Comparison of ENCODE assay signal across 8 mouse cellular contexts in the genomic region with DNA sequence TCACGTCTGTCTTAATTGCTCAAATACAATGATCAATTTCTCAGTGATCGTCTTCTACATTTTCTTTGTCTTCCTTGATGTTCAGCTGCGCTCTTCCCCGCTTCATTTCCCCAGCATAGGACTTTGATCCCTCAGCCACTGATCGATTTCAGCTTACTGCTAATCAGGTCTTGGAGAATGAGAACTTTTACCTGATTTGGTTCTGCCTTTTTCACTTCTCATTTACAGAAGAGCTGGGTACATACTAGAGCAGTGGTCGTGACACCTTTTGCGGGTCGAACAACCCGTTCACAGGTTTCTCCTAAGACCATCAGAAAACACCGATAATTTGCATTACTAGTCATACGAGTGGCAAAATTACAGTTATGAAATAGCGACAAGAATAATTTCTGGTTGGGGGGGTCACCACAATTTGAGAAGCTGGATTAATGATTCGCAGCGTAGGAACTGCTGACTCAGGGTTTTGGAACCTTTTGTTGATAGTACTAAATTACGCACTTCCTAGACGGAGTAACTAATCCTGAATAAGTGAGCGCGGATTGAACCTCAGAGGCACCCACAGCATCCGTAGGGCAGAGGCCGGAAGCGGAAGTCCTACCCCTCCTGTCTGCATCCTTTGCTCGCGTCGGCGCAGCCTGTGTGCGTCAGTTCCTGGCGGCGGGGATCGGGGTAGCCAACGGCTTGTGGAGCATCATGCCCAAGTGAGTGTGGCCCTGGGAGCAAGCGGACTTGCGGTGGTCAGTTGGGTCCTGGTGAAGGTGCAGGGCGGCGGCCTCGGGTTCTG. TPM values are rescaled to one million over a fixed set of nuclear protein-coding genes. Genes with fewer than 3 reads are reported as not detected.
A peak's percentile ranks its signal among the peaks of the same experiment; 100 is the strongest.
DNase-seq lines count a peak whose midpoint lies in the region; ATAC-seq and TF ChIP-seq lines count a peak whose summit lies in the region.

No protein-coding gene starts in this region.

- ATAC-seq in forebrain, postnatal 0 days: peak; percentile 100
- ATAC-seq in lung, embryonic 15.5 days (ENCODE audit: borderline replicate concordance, extremely low read depth, low FRiP score, low TSS enrichment): peak; percentile 98

- H3K4me2 ChIP-seq in forebrain, postnatal 0 days (ENCODE audit: low read depth): peak overlapping the region; percentile 67
- H3K4me2 ChIP-seq in lung, embryonic 15.5 days: peak overlapping the region; percentile 65

- peak overlapping the region; percentile 77 to 94 for H3K4me3 ChIP-seq in MEL (ENCODE audit: control insufficient read depth in 1 of 2, insufficient read depth in 1 of 2, low read depth in 2 of 2, low read length in 2 of 2)
- H3K4me3 ChIP-seq in cerebellum, adult 2 months (replicated peaks; ENCODE audit: insufficient read depth, low read depth, low read length): peak overlapping the region; percentile 94
- H3K4me3 ChIP-seq in forebrain, postnatal 0 days (ENCODE audit: low read depth, low read length): peak overlapping the region; percentile 65
- H3K4me3 ChIP-seq in lung, embryonic 15.5 days: peak overlapping the region; percentile 67

- no peak for TF ChIP-seq CTCF in MEL (IDR thresholded peaks at IDR 0.05 in 2 of 3, conservative IDR thresholded peaks at IDR 0.05 in 1 of 3; ENCODE audit: control insufficient read depth in 1 of 3, insufficient read depth in 1 of 3, low read depth in 2 of 3, low read length in 3 of 3, poor library complexity in 1 of 3, severe bottlenecking in 1 of 3)
- no peak for TF ChIP-seq CTCF in cerebellum, adult 2 months (IDR thresholded peaks at IDR 0.05; ENCODE audit: borderline replicate concordance, insufficient read depth, low read depth, low read length)
- no peak; the same call in 1 of the 2 replicates for TF ChIP-seq CTCF in forebrain, postnatal 0 days (IDR thresholded peaks at IDR 0.05; ENCODE audit: low read depth)

- H3K9ac ChIP-seq in MEL (ENCODE audit: control insufficient read depth, low read depth, low read length, poor library complexity, severe bottlenecking): peak overlapping the region; percentile 82
- H3K9ac ChIP-seq in forebrain, postnatal 0 days: peak overlapping the region; percentile 65
- peak overlapping the region; percentile 82 for H3K9ac ChIP-seq in lung, embryonic 15.5 days

- WGBS in cerebellum, adult 2 months: 2% methylated on average over 35 of the region's 35 CpGs
- 3% methylated on average over 35 of the region's 35 CpGs for WGBS in forebrain, postnatal 0 days
- 2% methylated on average over 35 of the region's 35 CpGs for WGBS in lung, embryonic 15.5 days

- H3K36me3 ChIP-seq in MEL (ENCODE audit: control insufficient read depth in 1 of 2, insufficient read depth in 2 of 2, low read length in 2 of 2): peaks cover 3 to 9% of the 10 kb centered on the region in 2 experiments
- H3K36me3 ChIP-seq in forebrain, postnatal 0 days (ENCODE audit: insufficient read depth): peaks cover 23% of the 10 kb centered on the region
- peaks cover 26% of the 10 kb centered on the region for H3K36me3 ChIP-seq in lung, embryonic 15.5 days

- peaks cover 9% of the 10 kb centered on the region for H3K79me2 ChIP-seq in MEL (ENCODE audit: control insufficient read depth, insufficient read depth, low read length, poor library complexity)

- peak in 1 of 2 experiments; percentile 60; a peak in 1 of 4 replicates for TF ChIP-seq EP300 in MEL (IDR thresholded peaks at IDR 0.05; ENCODE audit: low read depth in 1 of 2, low read length in 2 of 2)

- no peak for TF ChIP-seq RAD21 in MEL (IDR thresholded peaks at IDR 0.05; ENCODE audit: low read depth, low read length)

- no peaks in the 10 kb centered on the region for H3K27me3 ChIP-seq in MEL (ENCODE audit: control insufficient read depth in 1 of 2, insufficient read depth in 2 of 2, low read length in 2 of 2)
- no peaks in the 10 kb centered on the region for H3K27me3 ChIP-seq in cerebellum, adult 2 months (ENCODE audit: control insufficient read depth, insufficient read depth, low read length)
- no peaks in the 10 kb centered on the region for H3K27me3 ChIP-seq in forebrain, postnatal 0 days (ENCODE audit: insufficient read depth, low read length)
- no peaks in the 10 kb centered on the region for H3K27me3 ChIP-seq in lung, embryonic 15.5 days

- H3K9me3 ChIP-seq in MEL (replicated peaks; ENCODE audit: insufficient read depth, low read length): no peaks in the 10 kb centered on the region
- no peaks in the 10 kb centered on the region for H3K9me3 ChIP-seq in forebrain, postnatal 0 days (ENCODE audit: low read length)
- no peaks in the 10 kb centered on the region for H3K9me3 ChIP-seq in lung, embryonic 15.5 days

- peak overlapping the region; percentile 26 for H3K27ac ChIP-seq in MEL (ENCODE audit: control insufficient read depth, low read depth, low read length)
- peak overlapping the region; percentile 60 for H3K27ac ChIP-seq in cerebellum, adult 2 months (ENCODE audit: insufficient read depth, low read length)
- H3K27ac ChIP-seq in forebrain, postnatal 0 days (ENCODE audit: low read depth, low read length): peak overlapping the region; percentile 46; the same call in 1 of the 2 replicates
- no peak overlapping the region for H3K27ac ChIP-seq in lung, embryonic 15.5 days

- H3K4me1 ChIP-seq in MEL (ENCODE audit: control insufficient read depth in 1 of 2, insufficient read depth in 2 of 2, low read length in 2 of 2): peaks cover 2 to 5% of the 10 kb centered on the region in 2 experiments
- peaks cover 5% of the 10 kb centered on the region; the same call in 1 of the 2 replicates for H3K4me1 ChIP-seq in cerebellum, adult 2 months (ENCODE audit: control insufficient read depth, insufficient read depth, low read length)
- H3K4me1 ChIP-seq in forebrain, postnatal 0 days (ENCODE audit: insufficient read depth): peaks cover 3% of the 10 kb centered on the region; the same call in 1 of the 2 replicates
- peaks cover 6% of the 10 kb centered on the region for H3K4me1 ChIP-seq in lung, embryonic 15.5 days

- peak; percentile 98 for DNase-seq in MEL (ENCODE audit: low read depth, low spot score)
- peak; percentile 98 for DNase-seq in cerebellum, adult 2 months
- DNase-seq in forebrain, postnatal 0 days: peak; percentile 97
- peak; percentile 95 for DNase-seq in heart, postnatal 4 days
- peak; percentile 96 to 97 for DNase-seq in layer of hippocampus, adult 8-10 months (ENCODE audit: low spot score in 2 of 2)
- peak; percentile 96 for DNase-seq in ovary, adult 18-20 months (ENCODE audit: low spot score)
- peak; percentile 96 for DNase-seq in thymus, postnatal 0 days (ENCODE audit: low spot score)

- peak; percentile 65 to 86; a peak in 3 of 4 replicates for TF ChIP-seq POLR2A in MEL (IDR thresholded peaks at IDR 0.05; ENCODE audit: control insufficient read depth in 1 of 2, insufficient read depth in 1 of 2, low read depth in 1 of 2, low read length in 2 of 2, poor library complexity in 1 of 2)
- peak; percentile 93 for TF ChIP-seq POLR2A in cerebellum, adult 2 months (IDR thresholded peaks at IDR 0.05; ENCODE audit: borderline replicate concordance, insufficient read depth, low read length)

TF ChIP-seq in MEL, 35 proteins besides CTCF, POLR2A, EP300 and RAD21 (continues in another document):
- TF ChIP-seq GATA1 (IDR thresholded peaks at IDR 0.05; ENCODE audit: low read depth, low read length) (peak; percentile 43; the same call in 1 of the 2 replicates), CHD2 (IDR thresholded peaks at IDR 0.05; ENCODE audit: low read length) (no peak), USF2 (IDR thresholded peaks at IDR 0.05; ENCODE audit: borderline replicate concordance in 1 of 2, insufficient read depth in 1 of 2, low read depth in 1 of 2, low read length in 2 of 2) (no peak), MXI1 (IDR thresholded peaks at IDR 0.05; ENCODE audit: low read depth, low read length) (peak; percentile 95), MYC (IDR thresholded peaks at IDR 0.05; ENCODE audit: low read depth, low read length) (peak; percentile 78)

RNA-seq across cellular contexts. Expression of a gene that starts 1.7 kb away (rescaled TPM):
- total RNA-seq in MEL (2012; rRNA removed): 217 and 219 TPM in 2 replicates
- 100 to 1,000 TPM in 1 of 2 experiments, not detected in 1; 227 TPM for polyA plus RNA-seq in MEL (2012; ENCODE audit: insufficient read depth in 1 of 2, insufficient read length in 2 of 2, low read depth in 1 of 2, low replicate concordance in 2 of 2, missing spikeins in 1 of 2)
- 81.7 and 85.3 TPM in 2 replicates for polyA plus RNA-seq in cerebellum, adult 2 months (2012; rRNA removed)
- total RNA-seq in forebrain, postnatal 0 days (2014; rRNA removed): 137 and 204 TPM in 2 replicates
- 259 and 297 TPM in 2 replicates for polyA plus RNA-seq in forebrain, postnatal 0 days (2015; fragmentation: Nextera tagmentation; extraction: Ambion mirVana)
- 100 to 1,000 TPM in 1 of 2 experiments, 10 to 100 TPM in 1; 94.2 to 102 TPM for total RNA-seq in heart, postnatal 4 days (2021)
- 10 to 100 TPM; 39.0 to 49.8 (median 42.1) TPM for total RNA-seq in layer of hippocampus, adult 8-10 months (2022)
- polyA plus RNA-seq in lung, embryonic 15.5 days (2015; fragmentation: Nextera tagmentation; extraction: Ambion mirVana): 320 and 343 TPM in 2 replicates
- polyA plus RNA-seq in thymus, postnatal 0 days (2015; fragmentation: Nextera tagmentation; extraction: Ambion mirVana): 383 and 386 TPM in 2 replicates

RNA-seq across cellular contexts. Expression of a gene that starts 16.6 kb away (rescaled TPM):
- total RNA-seq in MEL (2012; rRNA removed): 23.1 and 25.9 TPM in 2 replicates
- polyA plus RNA-seq in MEL (2012; ENCODE audit: insufficient read depth in 1 of 2, insufficient read length in 2 of 2, low read depth in 1 of 2, low replicate concordance in 2 of 2, missing spikeins in 1 of 2): 10 to 100 TPM in 1 of 2 experiments, not detected in 1; 43.6 TPM
- 18.2 and 18.5 TPM in 2 replicates for polyA plus RNA-seq in cerebellum, adult 2 months (2012; rRNA removed)
- 9.8 and 13.6 TPM in 2 replicates for total RNA-seq in forebrain, postnatal 0 days (2014; rRNA removed)
- polyA plus RNA-seq in forebrain, postnatal 0 days (2015; fragmentation: Nextera tagmentation; extraction: Ambion mirVana): 2.1 and 2.6 TPM in 2 replicates
- 10 to 100 TPM; 20.7 to 21.9 TPM for total RNA-seq in heart, postnatal 4 days (2021)
- 10 to 100 TPM; 17.5 to 20.4 (median 18.4) TPM for total RNA-seq in layer of hippocampus, adult 8-10 months (2022)
- polyA plus RNA-seq in lung, embryonic 15.5 days (2015; fragmentation: Nextera tagmentation; extraction: Ambion mirVana): 3.5 and 4.8 TPM in 2 replicates
- polyA plus RNA-seq in thymus, postnatal 0 days (2015; fragmentation: Nextera tagmentation; extraction: Ambion mirVana): 1.1 and 1.6 TPM in 2 replicates

RNA-seq across cellular contexts. Expression of a gene that starts 19.2 kb away (rescaled TPM):
- total RNA-seq in MEL (2012; rRNA removed): 66.5 and 72.5 TPM in 2 replicates
- 100 to 1,000 TPM in 1 of 2 experiments, not detected in 1; 108 TPM for polyA plus RNA-seq in MEL (2012; ENCODE audit: insufficient read depth in 1 of 2, insufficient read length in 2 of 2, low read depth in 1 of 2, low replicate concordance in 2 of 2, missing spikeins in 1 of 2)
- 152 and 156 TPM in 2 replicates for polyA plus RNA-seq in cerebellum, adult 2 months (2012; rRNA removed)
- total RNA-seq in forebrain, postnatal 0 days (2014; rRNA removed): 63.6 and 70.5 TPM in 2 replicates
- polyA plus RNA-seq in forebrain, postnatal 0 days (2015; fragmentation: Nextera tagmentation; extraction: Ambion mirVana): 8.6 and 9.4 TPM in 2 replicates
- 100 to 1,000 TPM; 104 to 107 TPM for total RNA-seq in heart, postnatal 4 days (2021)
- total RNA-seq in layer of hippocampus, adult 8-10 months (2022): 100 to 1,000 TPM; 176 to 194 (median 184) TPM
- polyA plus RNA-seq in lung, embryonic 15.5 days (2015; fragmentation: Nextera tagmentation; extraction: Ambion mirVana): 15.9 and 16.8 TPM in 2 replicates
- polyA plus RNA-seq in thymus, postnatal 0 days (2015; fragmentation: Nextera tagmentation; extraction: Ambion mirVana): 16.7 and 20.8 TPM in 2 replicates
